Mouse (Mus musculus): ENCODE data around the gene Antxrl. TPM values are rescaled to one million over a fixed set of nuclear protein-coding genes. Genes with fewer than 3 reads are reported as not detected.

The Antxrl gene
- not detected in 2 replicates for polyA plus RNA-seq (2012; rRNA removed)

GRCm38 (mm10) chr14:34052516-34052915 lies at the start of gene Antxrl:
Gene Antxrl, plus strand, starts transcription at chr14:34052707.

DNA sequence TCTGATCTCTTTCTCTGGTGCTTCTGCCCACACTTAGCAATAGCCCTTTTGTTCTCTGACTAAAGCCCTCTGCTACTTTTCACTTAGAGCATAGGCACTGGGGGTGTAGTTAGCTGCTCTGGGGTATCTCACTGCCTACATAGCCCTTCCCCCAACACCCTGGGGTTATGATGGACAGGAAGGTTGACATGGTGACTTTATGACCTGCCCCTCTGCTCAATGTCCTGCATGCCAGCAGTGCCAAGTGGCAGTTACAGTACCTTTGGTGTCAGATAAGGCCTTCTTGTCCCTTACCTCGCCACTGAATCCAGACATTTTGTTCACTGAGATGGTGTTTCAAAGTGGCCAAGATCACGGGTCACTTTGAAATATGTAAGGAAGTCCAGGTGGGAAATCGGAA lies 37.4 kb upstream of the Antxrl start, which contains the start of gene Gm30083:
TSS of gene Gm30083 (minus strand) at position 120 of the 400 bp plus-strand sequence.

GRCm38 (mm10) chr14:34016381-34016780 lies 36.1 kb upstream of the Antxrl start, which contains the start of gene Gm5460:
Gene Gm5460, plus strand, starts transcription at chr14:34016758.

GRCm38 (mm10) chr14:34085731-34086130 lies 33.2 kb downstream of the Antxrl start, which contains the start of gene Anxa8:
Gene Anxa8, plus strand, starts transcription at chr14:34085981.

DNA sequence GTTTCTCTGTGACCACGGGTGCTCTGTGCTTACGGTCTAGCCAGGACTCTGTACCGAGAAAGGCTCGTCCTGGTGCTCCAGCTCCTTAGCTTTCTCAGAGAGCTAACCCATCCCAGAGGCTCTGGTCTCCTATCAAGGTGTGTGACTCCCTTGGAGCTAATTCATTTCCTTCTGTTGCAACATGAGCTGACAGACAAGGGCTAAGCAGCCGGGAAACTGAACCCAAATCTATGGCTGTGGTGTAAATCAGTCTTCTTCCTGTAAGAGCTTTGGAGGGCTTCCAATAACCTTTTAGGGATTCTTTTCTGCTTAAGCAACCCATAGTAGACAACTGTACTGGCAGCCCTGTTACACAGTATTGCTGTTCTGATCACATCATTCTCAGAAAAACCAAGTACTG lies 50.1 kb downstream of the Antxrl start, which contains the start of gene A630023A22Rik:
TSS of gene A630023A22Rik (minus strand) at position 154 of the 400 bp plus-strand sequence.

Other genes starting within 250 kb of the Antxrl start
- 11.3 and 11.7 TPM in 2 replicates for gene Gdf10, start 129.1 kb upstream of the Antxrl start, polyA plus RNA-seq (2012; rRNA removed)
- gene Gdf2, start 111.7 kb upstream of the Antxrl start, polyA plus RNA-seq (2012; rRNA removed): not detected in 2 replicates
- gene Rbp3, start 98.7 kb upstream of the Antxrl start, polyA plus RNA-seq (2012; rRNA removed): not detected in 2 replicates
- 0.06 and 0.07 TPM in 2 replicates for gene Zfp488, start 73.9 kb upstream of the Antxrl start, polyA plus RNA-seq (2012; rRNA removed)
- gene Gm30083, start 37.5 kb upstream of the Antxrl start, polyA plus RNA-seq (2012; rRNA removed): 0.07 and 0.16 TPM in 2 replicates
- not detected in 2 replicates for gene Gm5460, start 35.9 kb upstream of the Antxrl start, polyA plus RNA-seq (2012; rRNA removed)
- 13.3 and 18.1 TPM in 2 replicates for gene Anxa8, start 33.3 kb downstream of the Antxrl start, polyA plus RNA-seq (2012; rRNA removed)
- 1.6 and 2.0 TPM in 2 replicates for gene A630023A22Rik, start 50.0 kb downstream of the Antxrl start, polyA plus RNA-seq (2012; rRNA removed)
- 5.6 and 8.7 TPM in 2 replicates for gene Npy4r, start 99.8 kb downstream of the Antxrl start, polyA plus RNA-seq (2012; rRNA removed)
- 0.09 and 0.28 TPM in 2 replicates for gene Gprin2, start 148.9 kb downstream of the Antxrl start, polyA plus RNA-seq (2012; rRNA removed)
- gene Syt15, start 166.9 kb downstream of the Antxrl start, polyA plus RNA-seq (2012; rRNA removed): 3.3 and 3.8 TPM in 2 replicates

Data from colon, adult 2 months (tissue).